Mouse (Mus musculus): ENCODE measurements around the gene Ntm.

DNA sequence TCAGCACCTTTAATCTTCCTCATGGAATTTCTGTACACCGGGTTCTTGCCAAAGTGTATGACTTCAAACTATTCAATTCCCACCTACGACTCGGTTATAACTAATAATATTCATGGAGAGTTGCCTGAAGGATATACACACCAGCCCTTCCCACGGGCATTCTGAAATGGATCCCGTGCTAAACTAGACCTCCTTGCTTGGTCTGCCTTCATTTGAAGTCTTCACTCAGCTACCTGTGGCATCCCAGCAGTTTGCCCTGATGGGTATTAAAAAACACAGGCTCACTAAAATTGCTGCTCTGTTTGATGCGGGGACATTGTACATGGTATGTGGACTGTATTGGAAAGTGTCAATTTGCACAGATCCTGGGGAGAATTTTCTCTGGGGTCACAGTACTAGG, 950.4 kb downstream of the Ntm start:
- TF ChIP-seq CTCF (IDR thresholded peaks at IDR 0.05; ENCODE audit: control insufficient read depth, insufficient read depth, insufficient read length) (no peak), USF1 (IDR thresholded peaks at IDR 0.05; ENCODE audit: low read depth) (no peak)

Data from C2C12 (cell line).